Mouse (Mus musculus) ovary, adult 2 months (tissue): ENCODE data around the gene Gm18336. TPM values are rescaled to one million over a fixed set of nuclear protein-coding genes. Genes with fewer than 3 reads are reported as not detected.

Experiments
- polyA plus RNA-seq: library from polyadenylated mRNA; depleted of rRNA; stranded (reverse); fragments of >200 nt; gene quantifications from 2 replicates; pipeline ENCODE4 v1.2.3, GENCODE M21; 2012; rRNA removed

Gm18336 gene
- 0.06 TPM in 2 replicates for polyA plus RNA-seq

DNA sequence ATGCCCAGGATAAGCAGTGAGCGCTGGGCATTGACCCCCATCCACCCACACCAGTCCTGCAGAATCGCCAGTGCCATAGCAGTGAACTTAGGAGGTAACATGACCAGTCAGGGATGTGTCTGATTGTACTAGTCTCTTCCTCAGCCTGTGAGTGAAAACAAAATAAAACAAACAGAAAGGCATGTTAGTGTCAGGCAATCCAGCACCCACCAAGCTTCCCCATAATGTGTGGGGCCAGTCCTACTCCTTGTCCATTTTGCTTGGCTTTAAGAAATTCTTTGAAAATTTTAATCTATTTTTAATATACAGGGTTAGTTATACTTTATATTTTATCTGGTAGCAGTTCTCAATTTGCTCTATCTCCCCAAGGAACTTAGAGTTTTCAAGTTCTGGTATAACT lies at the start of gene Gm18336:
Gene Gm18336, minus strand, starts transcription at position 101 of the 400 bp plus-strand sequence.

DNA sequence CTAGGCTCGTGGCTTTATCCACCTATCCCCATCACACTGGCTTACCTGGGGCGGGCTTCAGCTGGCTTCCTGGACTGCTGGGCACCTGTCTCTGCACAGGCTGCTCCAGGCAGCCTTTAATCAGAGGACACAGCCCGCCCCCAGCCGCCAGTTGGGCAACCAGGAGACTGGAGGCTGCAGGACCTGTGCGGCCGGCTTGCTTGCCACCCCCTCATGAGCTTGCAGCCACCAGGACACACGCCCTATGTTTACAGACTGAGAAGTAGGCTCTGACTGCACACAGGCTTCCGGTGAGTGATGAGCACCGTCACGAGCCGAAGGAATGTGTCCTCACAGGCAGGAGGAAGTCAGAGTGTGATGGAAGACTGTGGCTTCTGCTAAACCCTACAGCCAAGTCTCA lies 36.7 kb upstream of the Gm18336 start, which contains the start of gene Trex2:
Gene Trex2, minus strand, starts transcription at position 93 of the 400 bp plus-strand sequence.

GRCm38 (mm10) chrX:73410880-73411517 lies 12.5 kb upstream of the Gm18336 start, which contains the start of gene Zfp92:
Gene Zfp92 (plus strand): TSS chrX:73411096.

Other genes starting within 250 kb of the Gm18336 start
- gene Xlr5b, start 249.9 kb downstream of the Gm18336 start, polyA plus RNA-seq = not detected in 2 replicates
- gene DXBay18, start 249.3 kb downstream of the Gm18336 start, polyA plus RNA-seq = 0.12 TPM in 1 of 2 replicates, not detected in the other
- not detected in 2 replicates for gene Spin2d, start 221.7 kb downstream of the Gm18336 start, polyA plus RNA-seq
- gene Xlr3b, start 206.5 kb downstream of the Gm18336 start, polyA plus RNA-seq = 0.33 and 1.5 TPM in 2 replicates
- 0.17 and 0.23 TPM in 2 replicates for gene Xlr4b, start 184.4 kb downstream of the Gm18336 start, polyA plus RNA-seq
- 26.3 and 35.3 TPM in 2 replicates for gene F8a, start 170.4 kb downstream of the Gm18336 start, polyA plus RNA-seq
- 0.09 and 0.10 TPM in 2 replicates for gene Xlr4c, start 155.6 kb downstream of the Gm18336 start, polyA plus RNA-seq
- gene Xlr3c, start 133.3 kb downstream of the Gm18336 start, polyA plus RNA-seq = not detected in 2 replicates
- gene Xlr5a, start 105.8 kb downstream of the Gm18336 start, polyA plus RNA-seq = 0.09 TPM in 1 of 2 replicates, not detected in the other
- gene Xlr5c, start 105.8 kb downstream of the Gm18336 start, polyA plus RNA-seq = not detected in 2 replicates
- gene Gm45015, start 61.9 kb downstream of the Gm18336 start, polyA plus RNA-seq = not detected in 2 replicates
- 20.8 and 25.1 TPM in 2 replicates for gene Zfp275, start 56.1 kb downstream of the Gm18336 start, polyA plus RNA-seq
- 0.33 and 0.40 TPM in 2 replicates for gene Zfp92, start 12.4 kb upstream of the Gm18336 start, polyA plus RNA-seq
- gene Trex2, start 36.6 kb upstream of the Gm18336 start, polyA plus RNA-seq = 0.37 and 1.00 TPM in 2 replicates
- 29.6 and 34.1 TPM in 2 replicates for gene Haus7, start 60.3 kb upstream of the Gm18336 start, polyA plus RNA-seq
- 303 and 470 TPM in 2 replicates for gene Bgn, start 84.9 kb upstream of the Gm18336 start, polyA plus RNA-seq
- 3.0 and 5.3 TPM in 2 replicates for gene Atp2b3, start 104.3 kb upstream of the Gm18336 start, polyA plus RNA-seq
- gene Dusp9, start 240.7 kb upstream of the Gm18336 start, polyA plus RNA-seq = 5.2 and 5.3 TPM in 2 replicates